Mouse (Mus musculus): ENCODE data around the gene Pcsk4.

DNA sequence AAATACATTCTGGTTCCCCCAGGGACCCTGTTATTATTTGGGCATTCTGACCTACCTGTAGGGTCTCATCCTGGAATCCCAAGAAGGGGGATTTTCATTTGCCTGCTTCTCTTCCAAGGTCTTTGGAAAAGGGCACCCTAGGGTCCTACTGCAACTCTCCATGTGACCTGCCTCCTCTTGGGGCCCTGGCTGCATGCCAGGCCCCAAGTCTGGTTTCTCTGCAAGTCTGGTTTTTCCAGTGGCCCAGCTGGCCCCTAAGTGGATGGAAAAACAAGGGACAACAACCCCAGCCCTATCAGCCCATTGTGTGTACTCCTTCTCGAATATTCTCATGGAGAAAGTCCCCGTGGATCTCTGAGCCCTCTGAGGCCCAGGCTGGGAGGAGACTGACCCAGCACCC, 1.6 kb upstream of the Pcsk4 start:
- TF ChIP-seq POLR2A (IDR thresholded peaks at IDR 0.05; ENCODE audit: low read depth, low read length) (no peak), CTCF (conservative IDR thresholded peaks at IDR 0.05; ENCODE audit: insufficient read depth, insufficient read length, low read depth, low read length) (no peak)
